Mouse (Mus musculus) hindbrain, embryonic 10.5 days (tissue): ENCODE results near the gene Ms4a4b. TPM values are rescaled to one million over a fixed set of nuclear protein-coding genes. Genes with fewer than 3 reads are reported as not detected.
"Not testable (repeated sequence)": the region's sequence is repeated elsewhere in the genome, so short reads cannot be mapped to it uniquely, and the experiment has no call there.

Experiments used
- DNase-seq: peaks from one replicate; pipeline ENCODE4 v3.0.0-alpha.2; 2017; ENCODE audit warnings: low spot score
- H3K27ac ChIP-seq: fragments of 300-500 bp; sonication (generic); 2 replicates; pipeline ENCODE4 v1.5.1; 2016; ENCODE audit warnings: mild to moderate bottlenecking, moderate library complexity
- H3K27me3 ChIP-seq: fragments of 300-500 bp; sonication (generic); 2 replicates; pipeline ENCODE4 v1.6.1; 2016; ENCODE audit warnings: mild to moderate bottlenecking; ENCODE audit not compliant: poor library complexity, insufficient read depth, severe bottlenecking
- H3K36me3 ChIP-seq: fragments of 300-500 bp; sonication (generic); 2 replicates; pipeline ENCODE4 v1.6.1; 2016; ENCODE audit warnings: mild to moderate bottlenecking, moderate library complexity
- H3K4me1 ChIP-seq: fragments of 300-500 bp; sonication (generic); replicated peaks from 2 replicates; pipeline ENCODE4 v1.6.1; 2016; ENCODE audit warnings: mild to moderate bottlenecking
- H3K4me3 ChIP-seq: fragments of 300-500 bp; sonication (generic); 2 replicates; pipeline ENCODE4 v1.5.1; 2016; ENCODE audit warnings: mild to moderate bottlenecking, moderate library complexity
- H3K9me3 ChIP-seq: fragments of 300-500 bp; sonication (generic); 2 replicates; pipeline ENCODE4 v1.6.1; 2016; ENCODE audit warnings: mild to moderate bottlenecking, moderate library complexity
- WGBS: fragments of 180-500 bp; shearing (Covaris S2); methylation state at CpG from one replicate; pipeline ENCODE4 v1.1.7; 2016; 5-methylcytosine and 5-hydroxymethylcytosine counted together
- polyA plus RNA-seq: library from polyadenylated mRNA; unstranded; fragments of >200 nt; fragmentation: Nextera tagmentation; extraction: Ambion mirVana; gene quantifications from 2 replicates; pipeline ENCODE4 v1.2.1, GENCODE M21; 2016

Gene Ms4a4b
- polyA plus RNA-seq, 1 experiment from 2014 or later: not detected

DNA sequence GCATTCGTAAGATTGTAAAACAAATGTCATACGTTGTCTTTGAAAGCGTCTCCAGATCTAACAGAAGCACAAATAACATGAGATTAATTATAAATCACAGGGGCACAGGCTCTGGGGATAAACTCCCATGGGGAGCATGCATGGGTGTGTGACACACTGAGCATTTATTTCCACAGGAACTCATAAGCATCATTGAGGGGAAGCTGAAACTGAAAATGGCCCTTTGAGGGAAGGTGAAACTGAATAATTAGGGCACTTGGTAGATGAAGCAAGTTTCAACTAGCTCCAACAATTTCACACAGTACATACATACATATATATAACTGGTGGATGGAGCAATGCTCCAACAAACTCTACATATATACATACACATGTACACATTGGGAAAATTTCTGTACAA lies 51.2 kb downstream of the Ms4a4b start:
- Histone ChIP-seq H3K27me3 (no peaks in the 10 kb centered on the region), H3K4me1 (no peaks in the 10 kb centered on the region), H3K27ac (no peak overlapping the region), H3K9me3 (no peaks in the 10 kb centered on the region), H3K4me3 (no peak overlapping the region), H3K36me3 (no peaks in the 10 kb centered on the region)
- DNase-seq: no peak
- WGBS: 83% methylated on average over 3 of the region's 3 CpGs

- no peak overlapping the region for H3K4me3 ChIP-seq
- WGBS: 86% methylated on average over 6 of the region's 6 CpGs
Measured at GRCm38 (mm10) chr19:11496361-11496760, 53.0 kb downstream of the Ms4a4b start.

DNA sequence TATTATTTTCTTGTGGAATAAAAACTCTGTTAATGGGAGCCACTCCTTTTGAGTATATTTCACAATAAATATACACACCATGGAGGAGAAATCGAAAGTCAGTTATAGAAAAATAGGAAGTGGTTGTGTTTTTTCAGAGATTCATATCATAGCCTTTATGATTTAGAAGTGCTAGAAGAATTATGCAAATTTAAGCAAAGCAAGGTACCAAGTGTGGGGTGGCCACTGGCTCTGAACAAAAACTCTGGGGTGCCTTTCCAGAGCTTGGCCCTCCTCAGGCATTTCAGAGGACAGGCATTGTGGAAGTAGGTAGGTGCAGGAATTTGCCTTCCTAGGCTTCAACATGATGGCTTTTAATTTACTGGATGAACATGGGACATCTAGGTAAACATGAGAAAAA lies 53.9 kb downstream of the Ms4a4b start:
- DNase-seq, H3K4me3 ChIP-seq, H3K27me3 ChIP-seq, H3K4me1 ChIP-seq, H3K36me3 ChIP-seq, H3K9me3 ChIP-seq, H3K27ac ChIP-seq: not testable (repeated sequence)
- WGBS: 81% methylated on average over 1 of the region's 1 CpGs

More at GRCm38 (mm10) chr19:11496361-11496760, 53.0 kb downstream of the Ms4a4b start:
- DNase-seq: no peak
- Histone ChIP-seq H3K27ac (no peak overlapping the region), H3K36me3 (no peaks in the 10 kb centered on the region), H3K4me1 (no peaks in the 10 kb centered on the region), H3K9me3 (no peaks in the 10 kb centered on the region), H3K27me3 (no peaks in the 10 kb centered on the region)

DNA sequence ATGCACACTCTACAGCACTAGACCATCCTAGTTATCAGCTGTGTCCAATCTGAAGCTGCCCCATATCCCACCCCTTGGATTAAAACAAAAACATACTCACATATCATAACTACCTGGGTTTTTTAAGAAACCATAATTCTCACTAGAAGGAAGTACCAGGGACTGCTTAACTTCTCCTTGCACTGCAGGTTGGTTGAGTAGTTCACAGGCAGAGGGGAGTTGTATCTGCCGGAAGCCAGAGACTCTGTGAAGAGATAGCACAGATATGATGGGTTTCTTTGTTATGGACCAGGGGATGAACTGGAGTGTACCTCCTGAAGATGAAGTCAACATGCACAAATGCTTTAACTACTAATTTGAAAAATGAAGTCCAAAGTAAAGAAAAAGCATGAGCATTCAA lies 57.4 kb downstream of the Ms4a4b start:
- no peaks in the 10 kb centered on the region for H3K27me3 ChIP-seq
- no peaks in the 10 kb centered on the region for H3K36me3 ChIP-seq
- WGBS: 89% methylated on average over 1 of the region's 1 CpGs
- H3K4me3 ChIP-seq: no peak overlapping the region
- DNase-seq: no peak
- no peak overlapping the region for H3K27ac ChIP-seq
- no peaks in the 10 kb centered on the region for H3K9me3 ChIP-seq
- H3K4me1 ChIP-seq: no peaks in the 10 kb centered on the region

DNA sequence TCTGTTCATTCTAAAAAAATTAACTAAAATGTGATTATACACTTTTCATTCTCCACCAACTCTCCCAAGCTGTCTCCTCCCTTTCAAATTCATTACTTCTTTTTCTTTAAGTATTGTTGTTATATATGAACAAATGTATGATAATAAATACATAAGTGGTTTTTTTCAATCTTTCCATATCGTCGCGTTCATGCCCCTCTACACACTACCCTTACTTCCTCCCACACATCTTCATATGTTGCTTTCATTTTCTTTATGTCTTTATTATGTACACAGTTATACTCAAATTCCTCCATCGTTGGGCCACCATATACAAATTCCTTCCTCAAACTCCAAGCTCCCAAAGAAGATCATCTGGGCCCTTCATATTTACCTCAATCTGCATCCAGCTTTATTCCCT lies 58.0 kb downstream of the Ms4a4b start:
- no peak for DNase-seq
- H3K4me1 ChIP-seq: no peaks in the 10 kb centered on the region
- H3K9me3 ChIP-seq: no peaks in the 10 kb centered on the region
- H3K4me3 ChIP-seq: no peak overlapping the region
- H3K36me3 ChIP-seq: no peaks in the 10 kb centered on the region
- no peaks in the 10 kb centered on the region for H3K27me3 ChIP-seq
- WGBS: 86% methylated on average over 4 of the region's 4 CpGs
- H3K27ac ChIP-seq: no peak overlapping the region

DNA sequence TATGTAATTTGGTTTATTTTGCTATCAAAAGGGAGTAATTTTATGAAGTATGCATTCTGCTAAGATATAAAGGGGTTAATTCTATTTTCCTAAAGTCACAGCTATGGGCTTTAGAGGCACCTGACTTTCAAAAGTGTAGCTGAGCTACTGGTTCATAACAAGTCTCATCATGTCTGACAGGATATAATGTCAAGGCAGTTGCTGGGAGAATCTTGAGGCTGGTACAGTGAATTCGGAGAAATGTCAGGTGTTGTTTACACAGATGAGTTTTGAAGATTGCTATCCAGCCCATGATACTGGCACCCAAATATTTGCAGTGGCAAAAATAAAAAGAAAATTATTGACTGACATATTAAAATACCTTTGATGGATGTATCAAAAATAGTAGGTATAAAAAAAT lies 61.5 kb downstream of the Ms4a4b start:
- no peaks in the 10 kb centered on the region for H3K27me3 ChIP-seq
- no peaks in the 10 kb centered on the region for H3K9me3 ChIP-seq
- H3K27ac ChIP-seq: no peak overlapping the region
- H3K4me3 ChIP-seq: no peak overlapping the region
- no peak for DNase-seq
- H3K36me3 ChIP-seq: no peaks in the 10 kb centered on the region
- H3K4me1 ChIP-seq: no peaks in the 10 kb centered on the region
- WGBS: 93% methylated on average over 1 of the region's 1 CpGs

GRCm38 (mm10) chr19:11513458-11513857 lies 70.1 kb downstream of the Ms4a4b start:
- Histone ChIP-seq H3K36me3 (no peaks in the 10 kb centered on the region), H3K4me1 (no peaks in the 10 kb centered on the region), H3K27ac (no peak overlapping the region), H3K9me3 (no peaks in the 10 kb centered on the region), H3K27me3 (no peaks in the 10 kb centered on the region), H3K4me3 (no peak overlapping the region)
- 74% methylated on average over 1 of the region's 1 CpGs for WGBS
- DNase-seq: no peak

- H3K4me3 ChIP-seq: no peak within 1 kb of the TSS
- no peak within 1 kb of the TSS for H3K27ac ChIP-seq
- no peaks in the 10 kb centered on the region for H3K4me1 ChIP-seq
- DNase-seq: no peak
- H3K9me3 ChIP-seq: no peaks in the 10 kb centered on the region
- no peaks in the 10 kb centered on the region for H3K27me3 ChIP-seq
- H3K36me3 ChIP-seq: no peaks in the 10 kb centered on the region
Measured at GRCm38 (mm10) chr19:11516246-11516645, 72.9 kb downstream of the Ms4a4b start, which contains the start of gene Ms4a6b. Gene Ms4a6b (plus strand): TSS chr19:11516512.

Other genes with a start within 250 kb of the Ms4a4b start
- not detected in 2 replicates for gene Ms4a13, start 246.8 kb upstream of the Ms4a4b start, polyA plus RNA-seq
- not detected in 2 replicates for gene Ms4a12, start 211.1 kb upstream of the Ms4a4b start, polyA plus RNA-seq
- gene Ms4a1, start 177.3 kb upstream of the Ms4a4b start, polyA plus RNA-seq: not detected in 2 replicates
- not detected in 2 replicates for gene Ms4a5, start 159.7 kb upstream of the Ms4a4b start, polyA plus RNA-seq
- gene Ms4a14, start 129.1 kb upstream of the Ms4a4b start, polyA plus RNA-seq: 0.08 TPM in 1 of 2 replicates, not detected in the other
- 0.59 TPM in 1 of 2 replicates, not detected in the other for gene Ms4a7, start 107.4 kb upstream of the Ms4a4b start, polyA plus RNA-seq
- 1.1 and 2.1 TPM in 2 replicates for gene Ms4a4a, start 68.0 kb upstream of the Ms4a4b start, polyA plus RNA-seq
- gene Ms4a4c, start 38.8 kb upstream of the Ms4a4b start, polyA plus RNA-seq: 0.44 TPM in 1 of 2 replicates, not detected in the other
- 2.6 and 2.8 TPM in 2 replicates for gene Ms4a6c, start 25.8 kb downstream of the Ms4a4b start, polyA plus RNA-seq
- gene Gm8369, start 42.4 kb downstream of the Ms4a4b start, polyA plus RNA-seq: not detected in 2 replicates
- 2.5 and 3.5 TPM in 2 replicates for gene Ms4a6b, start 73.0 kb downstream of the Ms4a4b start, polyA plus RNA-seq
- gene Ms4a4d, start 93.2 kb downstream of the Ms4a4b start, polyA plus RNA-seq: 0.39 and 0.72 TPM in 2 replicates
- 1.4 and 2.8 TPM in 2 replicates for gene Ms4a6d, start 161.3 kb downstream of the Ms4a4b start, polyA plus RNA-seq
- gene Ms4a2, start 180.2 kb downstream of the Ms4a4b start, polyA plus RNA-seq: not detected in 2 replicates
- gene Ms4a3, start 197.3 kb downstream of the Ms4a4b start, polyA plus RNA-seq: not detected in 2 replicates
- not detected in 2 replicates for gene Oosp2, start 217.0 kb downstream of the Ms4a4b start, polyA plus RNA-seq
- gene Oosp1, start 247.6 kb downstream of the Ms4a4b start, polyA plus RNA-seq: not detected in 2 replicates